Mouse (Mus musculus): ENCODE data around the gene Ace3. TPM values are rescaled to one million over a fixed set of nuclear protein-coding genes. Genes with fewer than 3 reads are reported as not detected.
A peak's percentile ranks its signal among the peaks of the same experiment; 100 is the strongest.

Gene Ace3
- polyA plus RNA-seq, 1 experiment from 2014 or later = not detected

DNA sequence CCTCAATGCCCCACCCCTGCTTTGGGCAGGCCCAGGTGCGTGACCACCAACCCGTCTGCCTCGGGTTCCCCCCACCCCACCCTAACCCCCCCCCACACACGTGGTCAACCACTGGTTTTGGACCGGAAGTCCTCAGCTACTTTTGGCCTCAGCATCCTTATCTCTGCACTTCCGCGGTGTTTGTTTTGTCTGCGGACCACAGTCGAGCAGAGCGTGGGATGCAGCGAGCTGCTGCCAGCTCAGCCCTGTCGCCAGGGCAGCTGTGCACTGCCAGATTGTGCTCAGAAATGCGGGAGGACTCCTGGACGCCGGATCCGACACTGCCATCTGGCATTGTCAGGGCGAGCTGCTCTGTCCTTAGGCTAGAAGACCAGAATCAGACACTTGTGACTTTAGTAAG, 35.1 kb upstream of the Ace3 start:
- Histone ChIP-seq H3K4me2 (replicated peaks; ENCODE audit: low read depth) (no peak overlapping the region), H3K4me1 (replicated peaks; ENCODE audit: control insufficient read depth, insufficient read depth, low read length) (no peaks in the 10 kb centered on the region), H3K9ac (ENCODE audit: low read depth, low read length) (no peak overlapping the region), H3K27me3 (replicated peaks; ENCODE audit: control insufficient read depth, insufficient read depth, low read length) (no peaks in the 10 kb centered on the region), H3K27ac (ENCODE audit: low read depth, low read length) (no peak overlapping the region), H3K9me3 (ENCODE audit: control insufficient read depth) (no peaks in the 10 kb centered on the region), H3K36me3 (ENCODE audit: control insufficient read depth, insufficient read depth) (no peaks in the 10 kb centered on the region), H3K4me3 (ENCODE audit: low read depth, low read length) (no peak overlapping the region)
- TF ChIP-seq CTCF (IDR thresholded peaks at IDR 0.05; ENCODE audit: low read depth) = no peak
- WGBS = 25% methylated on average over 17 of the region's 17 CpGs
- ATAC-seq = no peak

- H3K36me3 ChIP-seq (ENCODE audit: control insufficient read depth, insufficient read depth) = no peaks in the 10 kb centered on the region
- no peaks in the 10 kb centered on the region for H3K9me3 ChIP-seq (ENCODE audit: control insufficient read depth)
- H3K27me3 ChIP-seq (replicated peaks; ENCODE audit: control insufficient read depth, insufficient read depth, low read length) = no peaks in the 10 kb centered on the region
- peak; percentile 55 for TF ChIP-seq CTCF (IDR thresholded peaks at IDR 0.05; ENCODE audit: low read depth)
- H3K9ac ChIP-seq (ENCODE audit: low read depth, low read length) = no peak overlapping the region
- no peak for ATAC-seq
- H3K4me3 ChIP-seq (ENCODE audit: low read depth, low read length) = no peak overlapping the region
- H3K27ac ChIP-seq (ENCODE audit: low read depth, low read length) = no peak overlapping the region
- H3K4me1 ChIP-seq (replicated peaks; ENCODE audit: control insufficient read depth, insufficient read depth, low read length) = no peaks in the 10 kb centered on the region
- WGBS = 58% methylated on average over 5 of the region's 5 CpGs
- H3K4me2 ChIP-seq (replicated peaks; ENCODE audit: low read depth) = no peak overlapping the region
These were observed 29.8 kb upstream of the Ace3 start for GRCm38 (mm10) chr11:105964691-105965090.

- Histone ChIP-seq H3K27me3 (replicated peaks; ENCODE audit: control insufficient read depth, insufficient read depth, low read length) (no peaks in the 10 kb centered on the region), H3K27ac (ENCODE audit: low read depth, low read length) (peak overlapping the region; percentile 77), H3K4me1 (replicated peaks; ENCODE audit: control insufficient read depth, insufficient read depth, low read length) (no peaks in the 10 kb centered on the region), H3K9ac (ENCODE audit: low read depth, low read length) (no peak overlapping the region), H3K4me2 (replicated peaks; ENCODE audit: low read depth) (no peak overlapping the region), H3K36me3 (ENCODE audit: control insufficient read depth, insufficient read depth) (no peaks in the 10 kb centered on the region), H3K9me3 (ENCODE audit: control insufficient read depth) (no peaks in the 10 kb centered on the region), H3K4me3 (ENCODE audit: low read depth, low read length) (no peak overlapping the region)
- 49% methylated on average over 4 of the region's 4 CpGs for WGBS
- no peak for TF ChIP-seq CTCF (IDR thresholded peaks at IDR 0.05; ENCODE audit: low read depth)
- ATAC-seq = peak; percentile 49
These were observed 28.2 kb upstream of the Ace3 start for GRCm38 (mm10) chr11:105966288-105966687.

- H3K9me3 ChIP-seq (ENCODE audit: control insufficient read depth) = no peaks in the 10 kb centered on the region
- H3K27ac ChIP-seq (ENCODE audit: low read depth, low read length) = peak within 1 kb of the TSS; percentile 77
- peak within 1 kb of the TSS; percentile 59 for H3K4me3 ChIP-seq (ENCODE audit: low read depth, low read length)
- TF ChIP-seq CTCF (IDR thresholded peaks at IDR 0.05; ENCODE audit: low read depth) = no peak
- H3K4me1 ChIP-seq (replicated peaks; ENCODE audit: control insufficient read depth, insufficient read depth, low read length) = no peaks in the 10 kb centered on the region
- no peaks in the 10 kb centered on the region for H3K27me3 ChIP-seq (replicated peaks; ENCODE audit: control insufficient read depth, insufficient read depth, low read length)
- 2% methylated on average over 72 of the region's 76 CpGs for WGBS
- peak within 1 kb of the TSS; percentile 95 for H3K4me2 ChIP-seq (replicated peaks; ENCODE audit: low read depth)
- no peaks in the 10 kb centered on the region; the same call in 1 of the 2 replicates for H3K36me3 ChIP-seq (ENCODE audit: control insufficient read depth, insufficient read depth)
- ATAC-seq = peak; percentile 51
- peak within 1 kb of the TSS; percentile 38 for H3K9ac ChIP-seq (ENCODE audit: low read depth, low read length)
These were observed 26.5 kb upstream of the Ace3 start, which contains the start of gene Ace for GRCm38 (mm10) chr11:105967741-105968574. Ace (plus strand) TSS chr11:105967945.

- Histone ChIP-seq H3K27me3 (replicated peaks; ENCODE audit: control insufficient read depth, insufficient read depth, low read length) (no peaks in the 10 kb centered on the region), H3K27ac (ENCODE audit: low read depth, low read length) (no peak overlapping the region), H3K4me2 (replicated peaks; ENCODE audit: low read depth) (peak overlapping the region; percentile 95), H3K9ac (ENCODE audit: low read depth, low read length) (no peak overlapping the region; the same call in 1 of the 2 replicates), H3K9me3 (ENCODE audit: control insufficient read depth) (no peaks in the 10 kb centered on the region), H3K4me1 (replicated peaks; ENCODE audit: control insufficient read depth, insufficient read depth, low read length) (no peaks in the 10 kb centered on the region), H3K36me3 (ENCODE audit: control insufficient read depth, insufficient read depth) (peaks cover 6% of the 10 kb centered on the region; the same call in 1 of the 2 replicates), H3K4me3 (ENCODE audit: low read depth, low read length) (peak overlapping the region; percentile 59)
- TF ChIP-seq CTCF (IDR thresholded peaks at IDR 0.05; ENCODE audit: low read depth) = no peak
- ATAC-seq = no peak
- WGBS = 53% methylated on average over 10 of the region's 10 CpGs
These were observed 25.5 kb upstream of the Ace3 start for GRCm38 (mm10) chr11:105968948-105969347.

- H3K9me3 ChIP-seq (ENCODE audit: control insufficient read depth) = no peaks in the 10 kb centered on the region
- H3K27me3 ChIP-seq (replicated peaks; ENCODE audit: control insufficient read depth, insufficient read depth, low read length) = no peaks in the 10 kb centered on the region
- H3K27ac ChIP-seq (ENCODE audit: low read depth, low read length) = no peak overlapping the region
- no peak for ATAC-seq
- 59% methylated on average over 1 of the region's 1 CpGs for WGBS
- H3K4me3 ChIP-seq (ENCODE audit: low read depth, low read length) = peak overlapping the region; percentile 59; the same call in 1 of the 2 replicates
- H3K9ac ChIP-seq (ENCODE audit: low read depth, low read length) = no peak overlapping the region
- peaks cover 9% of the 10 kb centered on the region; the same call in 1 of the 2 replicates for H3K36me3 ChIP-seq (ENCODE audit: control insufficient read depth, insufficient read depth)
- no peaks in the 10 kb centered on the region for H3K4me1 ChIP-seq (replicated peaks; ENCODE audit: control insufficient read depth, insufficient read depth, low read length)
- TF ChIP-seq CTCF (IDR thresholded peaks at IDR 0.05; ENCODE audit: low read depth) = peak; percentile 81
- H3K4me2 ChIP-seq (replicated peaks; ENCODE audit: low read depth) = peak overlapping the region; percentile 95
These were observed 25.0 kb upstream of the Ace3 start for GRCm38 (mm10) chr11:105969516-105969915.
